Mouse (Mus musculus) ES-Bruce4 (cell line): ENCODE measurements around the gene Tbc1d14.

ENCODE experiments used
- CTCF ChIP-seq: IDR thresholded peaks from one replicate; pipeline ENCODE4 v1.8.1; 2011; ENCODE audit warnings: low read depth, low read length
- EP300 ChIP-seq: IDR thresholded peaks from 2 replicates; pipeline ENCODE4 v1.6.1; 2011; ENCODE audit warnings: low read depth, low read length; ENCODE audit not compliant: insufficient read depth

GRCm38 (mm10) chr5:36526274-36526673 lies 66.8 kb downstream of the Tbc1d14 start:
- TF ChIP-seq EP300 (no peak), CTCF (no peak)
